14 mouse cellular contexts compared by ENCODE assay signal in genomic region chr14:117813473-117813872, GRCm38 (mm10).
DNase-seq lines count a peak whose midpoint lies in the region; ATAC-seq lines count a peak whose summit lies in the region.
"Had no signal": no experiment of that assay in that cellular context is flagged by ENCODE, and none has a peak within 500 bp of the region (broad histone marks: within the 10 kb centered on the region; RNA-seq: fewer than 3 reads in every experiment).

No protein-coding gene starts in this region.

- H3K9me3 ChIP-seq in lung, embryonic 15.5 days = no peaks in the 10 kb centered on the region
- H3K9me3 ChIP-seq: midbrain, embryonic 10.5 days; neural tube, embryonic 12.5 days had no signal

- peak overlapping the region; percentile 53 for H3K27ac ChIP-seq in lung, embryonic 15.5 days
- H3K27ac ChIP-seq: midbrain, embryonic 10.5 days; neural tube, embryonic 12.5 days had no signal

- no peak overlapping the region for H3K9ac ChIP-seq in lung, embryonic 15.5 days
- H3K9ac ChIP-seq: neural tube, embryonic 12.5 days had no signal

- no peaks in the 10 kb centered on the region for H3K27me3 ChIP-seq in lung, embryonic 15.5 days
- H3K27me3 ChIP-seq: neural tube, embryonic 12.5 days had no signal

- no peak for DNase-seq in lung, postnatal 10 days
- peak; percentile 47 for DNase-seq in layer of hippocampus, adult 11-12 months (ENCODE audit: low spot score)
- peak; percentile 42 to 83 for DNase-seq in left cerebral cortex, postnatal 25 days (ENCODE audit: low spot score in 2 of 2)
- peak; percentile 79 for DNase-seq in telencephalon, adult 2 months (ENCODE audit: low read depth, low spot score)
- no peak for DNase-seq in cerebellum, adult 8-10 months
- DNase-seq in urinary bladder, postnatal 36 days (ENCODE audit: low spot score in 2 of 2) = no peak
- DNase-seq: spleen, adult 18-20 months; thymus, postnatal 36 days had no signal

- 33% methylated on average over 3 of the region's 3 CpGs for WGBS in lung, embryonic 15.5 days

- peak; percentile 57; the same call in 1 of the 2 replicates for ATAC-seq in lung, embryonic 15.5 days (ENCODE audit: borderline replicate concordance, extremely low read depth, low FRiP score, low TSS enrichment)
- ATAC-seq: intestine, embryonic 16.5 days had no signal

- intact Hi-C loops in left cerebral cortex, postnatal 25 days (cut with DNase I) = loop anchor here (2.0 to 5.0 kb wide), 3 partner anchors 45 to 109 kb away; no protein-coding TSS in a partner anchor

- H3K4me2 ChIP-seq in lung, embryonic 15.5 days = no peak overlapping the region
- H3K4me2 ChIP-seq: neural tube, embryonic 12.5 days had no signal

- H3K4me1 ChIP-seq in lung, embryonic 15.5 days = no peaks in the 10 kb centered on the region
- H3K4me1 ChIP-seq: midbrain, embryonic 10.5 days; neural tube, embryonic 12.5 days had no signal

- no peaks in the 10 kb centered on the region for H3K36me3 ChIP-seq in lung, embryonic 15.5 days
- H3K36me3 ChIP-seq: G1E; midbrain, embryonic 10.5 days; neural tube, embryonic 12.5 days had no signal

- no peak overlapping the region for H3K4me3 ChIP-seq in lung, embryonic 15.5 days
- H3K4me3 ChIP-seq: erythroblast, embryonic 14.5 days; midbrain, embryonic 10.5 days; neural tube, embryonic 12.5 days had no signal

Comparison
In these comparisons a context has a peak if more than half of its experiments do, and no peak if none do; other contexts are left out.
1. DNase-seq: peak in layer of hippocampus, adult 11-12 months (single experiment), left cerebral cortex, postnatal 25 days (2 of 2) and telencephalon, adult 2 months (single experiment); none in lung, postnatal 10 days (single experiment), cerebellum, adult 8-10 months (single experiment) and urinary bladder, postnatal 36 days (0 of 2).